ENCODE assay signal across 19 mouse cellular contexts in the genomic region with DNA sequence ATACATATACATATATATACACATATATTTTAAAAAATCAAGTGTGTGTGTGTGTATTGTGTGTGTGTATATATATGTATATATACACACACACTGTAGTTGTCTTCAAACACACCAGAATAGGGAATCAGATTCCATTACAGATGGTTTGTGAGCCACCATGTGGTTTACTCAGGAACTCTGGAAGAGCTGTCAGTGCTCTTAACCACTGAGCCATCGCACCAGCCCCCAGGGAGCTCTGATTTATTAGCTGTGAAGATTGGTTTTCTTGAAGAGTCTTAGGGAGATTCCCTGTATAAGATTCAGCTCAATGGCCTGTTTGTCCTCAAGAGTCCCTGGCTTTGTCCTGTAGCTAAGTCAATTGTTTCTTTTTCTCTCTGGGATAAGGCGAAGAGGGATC. TPM values are rescaled to one million over a fixed set of nuclear protein-coding genes. Genes with fewer than 3 reads are reported as not detected.
DNase-seq lines count a peak whose midpoint lies in the region; ATAC-seq and TF ChIP-seq lines count a peak whose summit lies in the region.
"Had no signal": no experiment of that assay in that cellular context is flagged by ENCODE, and none has a peak within 500 bp of the region (broad histone marks: within the 10 kb centered on the region; RNA-seq: fewer than 3 reads in every experiment).

No protein-coding gene starts in this region.

- no peak overlapping the region for H3K4me3 ChIP-seq in forebrain, embryonic 13.5 days
- no peak overlapping the region for H3K4me3 ChIP-seq in forebrain, embryonic 10.5 days
- no peak overlapping the region for H3K4me3 ChIP-seq in kidney, postnatal 0 days (replicated peaks; ENCODE audit: low read depth, low read length)
- H3K4me3 ChIP-seq in kidney, embryonic 14.5 days (ENCODE audit: low read length): no peak overlapping the region
- H3K4me3 ChIP-seq: erythroblast, embryonic 14.5 days; heart, adult 2 months; kidney, embryonic 15.5 days; left cerebral cortex, adult 2 months; limb, embryonic 13.5 days had no signal

- TF ChIP-seq CTCF in kidney, postnatal 0 days (IDR thresholded peaks at IDR 0.05; ENCODE audit: low read depth): no peak

- H3K9ac ChIP-seq in forebrain, embryonic 13.5 days: no peak overlapping the region
- no peak overlapping the region for H3K9ac ChIP-seq in kidney, postnatal 0 days (ENCODE audit: low read depth, low read length)
- no peak overlapping the region for H3K9ac ChIP-seq in kidney, embryonic 14.5 days (ENCODE audit: low read depth, low read length)
- H3K9ac ChIP-seq: kidney, embryonic 15.5 days; limb, embryonic 13.5 days; liver, embryonic 14.5 days had no signal

- H3K36me3 ChIP-seq in forebrain, embryonic 13.5 days (ENCODE audit: poor library complexity, severe bottlenecking): peaks cover 19% of the 10 kb centered on the region
- peaks cover 28% of the 10 kb centered on the region for H3K36me3 ChIP-seq in forebrain, embryonic 10.5 days (replicated peaks)
- H3K36me3 ChIP-seq in kidney, postnatal 0 days (ENCODE audit: insufficient read depth, low read length): 0 out of 2 replicates have a peak, but pooled peaks cover 2% of the 10 kb centered on the region
- peaks cover 4% of the 10 kb centered on the region; the same call in 1 of the 2 replicates for H3K36me3 ChIP-seq in kidney, embryonic 14.5 days (ENCODE audit: control insufficient read depth, insufficient read depth, low read length)

- DNase-seq in forebrain, embryonic 10.5 days (ENCODE audit: extremely low spot score, low spot score): no peak
- DNase-seq in kidney, postnatal 0 days (ENCODE audit: low spot score): peak; percentile 46
- peak; percentile 67 for DNase-seq in MN1 (ENCODE audit: low spot score)
- DNase-seq in mesoderm, embryonic 11.5 days (ENCODE audit: low read depth, low spot score): peak; percentile 45
- no peak for DNase-seq in urinary bladder, postnatal 4 days (ENCODE audit: low spot score in 2 of 2)
- no peak for DNase-seq in kidney, postnatal 14 days
- DNase-seq: adrenal gland, postnatal 36 days; cerebellum, adult 8-10 months; gastrocnemius, postnatal 10 days; heart, adult 2 months; heart, postnatal 10 days; right cerebral cortex, adult 18-20 months had no signal

- no peaks in the 10 kb centered on the region for H3K27me3 ChIP-seq in forebrain, embryonic 13.5 days
- H3K27me3 ChIP-seq in forebrain, embryonic 10.5 days (ENCODE audit: poor library complexity, severe bottlenecking): no peaks in the 10 kb centered on the region
- no peaks in the 10 kb centered on the region for H3K27me3 ChIP-seq in kidney, postnatal 0 days (ENCODE audit: insufficient read depth, low read length)
- no peaks in the 10 kb centered on the region for H3K27me3 ChIP-seq in kidney, embryonic 14.5 days (ENCODE audit: control insufficient read depth, insufficient read depth, low read length)
- H3K27me3 ChIP-seq: kidney, embryonic 15.5 days; limb, embryonic 13.5 days had no signal

- no peaks in the 10 kb centered on the region for H3K9me3 ChIP-seq in forebrain, embryonic 13.5 days (replicated peaks)
- H3K9me3 ChIP-seq in forebrain, embryonic 10.5 days: peaks cover 3% of the 10 kb centered on the region; the same call in 1 of the 2 replicates
- H3K9me3 ChIP-seq in kidney, postnatal 0 days (replicated peaks; ENCODE audit: low read length): no peaks in the 10 kb centered on the region
- H3K9me3 ChIP-seq in kidney, embryonic 14.5 days (ENCODE audit: control insufficient read depth, low read length): no peaks in the 10 kb centered on the region
- H3K9me3 ChIP-seq: kidney, embryonic 15.5 days had no signal

- ATAC-seq in forebrain, embryonic 13.5 days: no peak
- no peak for ATAC-seq in kidney, postnatal 0 days (replicated peaks; ENCODE audit: low FRiP score, low read depth)
- no peak for ATAC-seq in kidney, embryonic 14.5 days (ENCODE audit: low FRiP score, low TSS enrichment)

- H3K4me2 ChIP-seq in forebrain, embryonic 13.5 days: peak overlapping the region; percentile 10; the same call in 1 of the 2 replicates
- no peak overlapping the region for H3K4me2 ChIP-seq in kidney, postnatal 0 days (ENCODE audit: low read length)
- no peak overlapping the region for H3K4me2 ChIP-seq in kidney, embryonic 14.5 days (replicated peaks; ENCODE audit: low read depth, low read length)

- H3K4me1 ChIP-seq in forebrain, embryonic 13.5 days: peaks cover 31% of the 10 kb centered on the region
- peaks cover 42% of the 10 kb centered on the region for H3K4me1 ChIP-seq in forebrain, embryonic 10.5 days
- H3K4me1 ChIP-seq in kidney, postnatal 0 days (replicated peaks; ENCODE audit: insufficient read depth, low read length): peaks cover 10% of the 10 kb centered on the region; the same call in 1 of the 2 replicates
- H3K4me1 ChIP-seq in kidney, embryonic 14.5 days (ENCODE audit: control insufficient read depth, insufficient read depth, low read length): 0 out of 2 replicates have a peak, but pooled peaks cover 5% of the 10 kb centered on the region

- H3K27ac ChIP-seq in forebrain, embryonic 13.5 days: no peak overlapping the region
- no peak overlapping the region for H3K27ac ChIP-seq in forebrain, embryonic 10.5 days
- H3K27ac ChIP-seq in kidney, postnatal 0 days: no peak overlapping the region
- no peak overlapping the region for H3K27ac ChIP-seq in kidney, embryonic 14.5 days (ENCODE audit: low read depth, low read length)
- H3K27ac ChIP-seq: heart, adult 2 months; kidney, embryonic 15.5 days; left cerebral cortex, adult 2 months; limb, embryonic 13.5 days; liver, embryonic 14.5 days had no signal

- WGBS in forebrain, embryonic 13.5 days: 77% methylated on average over 2 of the region's 2 CpGs
- WGBS in forebrain, embryonic 10.5 days: 75% methylated on average over 2 of the region's 2 CpGs
- WGBS in kidney, postnatal 0 days: 63% methylated on average over 2 of the region's 2 CpGs
- 64% methylated on average over 2 of the region's 2 CpGs for whole genome bisulfite sequencing in kidney, embryonic 14.5 days

RNA-seq across cellular contexts. Expression of gene Ppt1, which starts 2.0 kb away (rescaled TPM):
- 71.1 and 73.2 TPM in 2 replicates for polyA plus RNA-seq in forebrain, embryonic 13.5 days (2015; fragmentation: Nextera tagmentation; extraction: Ambion mirVana)
- polyA plus RNA-seq in forebrain, embryonic 10.5 days (2016; fragmentation: Nextera tagmentation; extraction: Ambion mirVana): 67.1 and 69.8 TPM in 2 replicates
- 74.4 and 77.6 TPM in 2 replicates for polyA plus RNA-seq in kidney, postnatal 0 days (2015; fragmentation: Nextera tagmentation; extraction: Ambion mirVana)
- 64.6 and 82.5 TPM in 2 replicates for polyA plus RNA-seq in kidney, embryonic 14.5 days (2014; fragmentation: Nextera tagmentation; extraction: Ambion mirVana)

RNA-seq across cellular contexts. Expression of gene Cap1, which starts 47.9 kb away (rescaled TPM):
- polyA plus RNA-seq in forebrain, embryonic 13.5 days (2015; fragmentation: Nextera tagmentation; extraction: Ambion mirVana): 70.7 and 71.3 TPM in 2 replicates
- 60.7 and 76.1 TPM in 2 replicates for polyA plus RNA-seq in forebrain, embryonic 10.5 days (2016; fragmentation: Nextera tagmentation; extraction: Ambion mirVana)
- polyA plus RNA-seq in kidney, postnatal 0 days (2015; fragmentation: Nextera tagmentation; extraction: Ambion mirVana): 63.7 and 71.2 TPM in 2 replicates
- polyA plus RNA-seq in kidney, embryonic 14.5 days (2014; fragmentation: Nextera tagmentation; extraction: Ambion mirVana): 45.6 and 76.7 TPM in 2 replicates

Comparison
In these comparisons a context has a peak if more than half of its experiments do, and no peak if none do; other contexts are left out.
1. DNase-seq: peak in kidney, postnatal 0 days (single experiment), MN1 (single experiment) and mesoderm, embryonic 11.5 days (single experiment); none in forebrain, embryonic 10.5 days (single experiment), urinary bladder, postnatal 4 days (0 of 2) and kidney, postnatal 14 days (single experiment).